Mouse (Mus musculus) CD4-positive helper T cell, adult 2 months (primary cell): ENCODE results near the gene Ndufs7.
A peak's percentile ranks its signal among the peaks of the same experiment; 100 is the strongest.

Experiments
- DNase-seq: peaks from one replicate; pipeline ENCODE4 v3.0.0-alpha.2; 2012; ENCODE audit warnings: low read depth, missing footprints, low spot score

Gene Ndufs7

GRCm38 (mm10) chr10:80293325-80293724 is 44.4 kb downstream of the Ndufs7 start:
- peak; percentile 43 for DNase-seq

GRCm38 (mm10) chr10:80294311-80294710 is 45.4 kb downstream of the Ndufs7 start:
- DNase-seq, result no peak

GRCm38 (mm10) chr10:80294788-80295303 is 45.9 kb downstream of the Ndufs7 start:
- DNase-seq, result no peak

GRCm38 (mm10) chr10:80295618-80296425 is 46.9 kb downstream of the Ndufs7 start, which contains the start of gene Apc2:
Gene Apc2 (plus strand): TSS chr10:80295977.
- DNase-seq, result peak; percentile 83

- no peak for DNase-seq
Observed at GRCm38 (mm10) chr10:80296824-80297223, 47.9 kb downstream of the Ndufs7 start.

- DNase-seq, result no peak
Observed at GRCm38 (mm10) chr10:80297526-80298133, 48.7 kb downstream of the Ndufs7 start.

- no peak for DNase-seq
Observed at GRCm38 (mm10) chr10:80298571-80299281, 49.8 kb downstream of the Ndufs7 start.

GRCm38 (mm10) chr10:80299301-80299700 is 50.4 kb downstream of the Ndufs7 start:
- DNase-seq, result no peak

GRCm38 (mm10) chr10:80299824-80300223 is 50.9 kb downstream of the Ndufs7 start:
- no peak for DNase-seq

GRCm38 (mm10) chr10:80300672-80301181 is 51.8 kb downstream of the Ndufs7 start:
- no peak for DNase-seq

GRCm38 (mm10) chr10:80301256-80302081 is 52.5 kb downstream of the Ndufs7 start:
- no peak for DNase-seq

GRCm38 (mm10) chr10:80302082-80302355 is 53.1 kb downstream of the Ndufs7 start:
- DNase-seq, result no peak

- DNase-seq, result no peak
Observed at GRCm38 (mm10) chr10:80302471-80302881, 53.6 kb downstream of the Ndufs7 start.

- DNase-seq, result no peak
Observed at GRCm38 (mm10) chr10:80304458-80304857, 55.5 kb downstream of the Ndufs7 start.

GRCm38 (mm10) chr10:80304862-80305261 is 55.9 kb downstream of the Ndufs7 start:
- DNase-seq, result peak; percentile 68
